Mouse (Mus musculus) CH12.LX (cell line): ENCODE measurements around the gene Phf11d. TPM values are rescaled to one million over a fixed set of nuclear protein-coding genes. Genes with fewer than 3 reads are reported as not detected.
"Not testable (repeated sequence)": the region's sequence is repeated elsewhere in the genome, so short reads cannot be mapped to it uniquely, and the experiment has no call there.

ENCODE experiments used
- DNase-seq: peaks from one replicate; pipeline ENCODE4 v3.0.0-alpha.2; 2013; ENCODE audit errors: extremely low read depth
- H3K27ac ChIP-seq: 2 replicates; pipeline ENCODE4 v1.5.1; 2012; ENCODE audit warnings: low read depth, mild to moderate bottlenecking, control low read depth, moderate library complexity; ENCODE audit not compliant: insufficient read depth
- H3K27me3 ChIP-seq: replicated peaks from 2 replicates; pipeline ENCODE3; 2012; ENCODE audit warnings: inconsistent platforms
- H3K36me3 ChIP-seq, 2 experiments: replicated peaks in 1 of 2; 2 replicates each; pipeline versions ENCODE3 to v1.6.1; 2012; ENCODE audit warnings: inconsistent platforms in 1 of 2, low read length in 1 of 2, mild to moderate bottlenecking in 1 of 2, mixed read lengths in 1 of 2, moderate library complexity in 1 of 2; ENCODE audit not compliant: control insufficient read depth in 1 of 2, insufficient read depth in 1 of 2
- H3K4me1 ChIP-seq, 2 experiments: 2 replicates each; pipeline ENCODE4 v1.6.1; 2012; ENCODE audit warnings: inconsistent platforms in 1 of 2, moderate library complexity in 1 of 2; ENCODE audit not compliant: insufficient read depth in 2 of 2, control insufficient read depth in 1 of 2
- H3K4me2 ChIP-seq: 2 replicates; pipeline ENCODE4 v1.6.1; 2012; ENCODE audit warnings: low read depth, mild to moderate bottlenecking, control low read depth; ENCODE audit not compliant: poor library complexity, insufficient read depth, severe bottlenecking
- H3K4me3 ChIP-seq, 3 experiments: fragments of 150-350 bp in 1 of 3; sonication (generic) in 1 of 3; replicated peaks in 1 of 3; 2 replicates each; pipeline versions ENCODE3 to v1.5.1; 2011 to 2012; ENCODE audit warnings: low read depth in 2 of 3, low read length in 2 of 3, mild to moderate bottlenecking in 2 of 3, moderate library complexity in 2 of 3, control low read depth in 1 of 3, improper control_type of control experiment in 1 of 3, inconsistent platforms in 1 of 3, mixed read lengths in 1 of 3; ENCODE audit not compliant: poor library complexity in 1 of 3
- H3K79me2 ChIP-seq: replicated peaks from 2 replicates; pipeline ENCODE4 v1.6.1; 2012; ENCODE audit warnings: mild to moderate bottlenecking, moderate library complexity; ENCODE audit not compliant: control insufficient read depth, poor library complexity, insufficient read depth, severe bottlenecking; ENCODE audit errors: extremely low read depth
- H3K9ac ChIP-seq: 2 replicates; pipeline ENCODE4 v1.6.1; 2012; ENCODE audit warnings: low read depth, mild to moderate bottlenecking, control low read depth, moderate library complexity; ENCODE audit not compliant: insufficient read depth
- H3K9me3 ChIP-seq: replicated peaks from 2 replicates; pipeline ENCODE3; 2012; ENCODE audit warnings: low read length, inconsistent platforms, mixed read lengths
- BHLHE40 ChIP-seq: IDR thresholded peaks from 2 replicates; pipeline ENCODE4 v1.6.1; 2011; ENCODE audit warnings: mild to moderate bottlenecking, low read depth, low read length, improper control_type of control experiment
- CHD1 ChIP-seq: IDR thresholded peaks from 2 replicates; pipeline ENCODE4 v1.6.1; 2012; ENCODE audit warnings: low read depth, low read length, improper control_type of control experiment, inconsistent platforms
- ELF1 ChIP-seq: IDR thresholded peaks from 2 replicates; pipeline ENCODE4 v1.6.1; 2014; ENCODE audit warnings: low read depth, mild to moderate bottlenecking, inconsistent platforms, low read length, improper control_type of control experiment
- EP300 ChIP-seq: IDR thresholded peaks from 2 replicates; pipeline ENCODE4 v1.6.1; 2011; ENCODE audit warnings: low read length, improper control_type of control experiment
- ETS1 ChIP-seq: conservative IDR thresholded peaks from 2 replicates; pipeline ENCODE4 v1.6.1; 2012; ENCODE audit warnings: low read depth, mild to moderate bottlenecking, inconsistent platforms, low read length, improper control_type of control experiment, moderate library complexity
- GABPA ChIP-seq: IDR thresholded peaks from 2 replicates; pipeline ENCODE4 v1.6.1; 2012; ENCODE audit warnings: low read depth, low read length, improper control_type of control experiment, inconsistent platforms; ENCODE audit not compliant: insufficient replicate concordance
- IRF4 ChIP-seq: IDR thresholded peaks from 2 replicates; pipeline ENCODE4 v1.6.1; 2014; ENCODE audit warnings: low read depth, mild to moderate bottlenecking, inconsistent platforms, low read length, improper control_type of control experiment
- JUN ChIP-seq: IDR thresholded peaks from 2 replicates; pipeline ENCODE4 v1.6.1; 2011; ENCODE audit warnings: low read depth, mild to moderate bottlenecking, low read length, improper control_type of control experiment, moderate library complexity; ENCODE audit not compliant: insufficient read depth
- JUND ChIP-seq: conservative IDR thresholded peaks from 2 replicates; pipeline ENCODE4 v1.6.1; 2011; ENCODE audit warnings: low read depth, low read length, improper control_type of control experiment
- KAT2A ChIP-seq: IDR thresholded peaks from 2 replicates; pipeline ENCODE4 v1.6.1; 2012; ENCODE audit warnings: low read length, improper control_type of control experiment, inconsistent platforms; ENCODE audit not compliant: insufficient replicate concordance
- MAFK ChIP-seq: IDR thresholded peaks from 2 replicates; pipeline ENCODE4 v1.6.1; 2011; ENCODE audit warnings: low read length, improper control_type of control experiment; ENCODE audit not compliant: insufficient replicate concordance
- MAZ ChIP-seq: IDR thresholded peaks from 2 replicates; pipeline ENCODE4 v1.6.1; 2012; ENCODE audit warnings: low read depth, mild to moderate bottlenecking, inconsistent platforms, low read length, improper control_type of control experiment, moderate library complexity
- MEF2A ChIP-seq: IDR thresholded peaks from 2 replicates; pipeline ENCODE4 v1.6.1; 2014; ENCODE audit warnings: low read depth, mild to moderate bottlenecking, inconsistent platforms, low read length, improper control_type of control experiment, borderline replicate concordance
- MYC ChIP-seq: IDR thresholded peaks from 2 replicates; pipeline ENCODE4 v1.6.1; 2011; ENCODE audit warnings: low read depth, mild to moderate bottlenecking, improper control_type of control experiment, low read length
- NELFE ChIP-seq: IDR thresholded peaks from 2 replicates; pipeline ENCODE4 v1.6.1; 2011; ENCODE audit warnings: low read depth, low read length, improper control_type of control experiment
- POLR2A ChIP-seq: IDR thresholded peaks from 2 replicates; pipeline ENCODE4 v1.6.1; 2011; ENCODE audit warnings: low read depth, mild to moderate bottlenecking, improper control_type of control experiment, low read length
- RCOR1 ChIP-seq: conservative IDR thresholded peaks from 2 replicates; pipeline ENCODE4 v1.6.1; 2012; ENCODE audit warnings: low read depth, mild to moderate bottlenecking, inconsistent platforms, low read length, improper control_type of control experiment
- SIN3A ChIP-seq: IDR thresholded peaks from 2 replicates; pipeline ENCODE4 v1.6.1; 2012; ENCODE audit warnings: low read length, improper control_type of control experiment, inconsistent platforms
- TBP ChIP-seq: conservative IDR thresholded peaks from 2 replicates; pipeline ENCODE4 v1.6.1; 2011; ENCODE audit warnings: low read depth, low read length, improper control_type of control experiment
- TCF12 ChIP-seq: IDR thresholded peaks from 2 replicates; pipeline ENCODE4 v1.6.1; 2014; ENCODE audit warnings: low read depth, mild to moderate bottlenecking, inconsistent platforms, low read length, improper control_type of control experiment
- ZKSCAN1 ChIP-seq: IDR thresholded peaks from 2 replicates; pipeline ENCODE4 v1.6.1; 2012; ENCODE audit warnings: low read depth, inconsistent platforms, low read length, improper control_type of control experiment, borderline replicate concordance
- dilution Hi-C: fragments of 300-500 bp; cut with MboI; formaldehyde crosslinking; loops from 2 replicates; pipeline ENCODE4 v1.14.3; 2020; ENCODE audit warnings: low sequenced_read_pairs; ENCODE audit not compliant: extremely low pct_unique_long_range_greater_than_20kb, extremely low pct_ligation_motif_present
- in situ Hi-C: fragments of 300-500 bp; cut with MboI; formaldehyde crosslinking; loops from 3 replicates; pipeline ENCODE4 v1.14.3; 2019; ENCODE audit warnings: low sequenced_read_pairs, low pct_ligation_motif_present, low pct_unique_long_range_greater_than_20kb, mixed read lengths
- polyA plus RNA-seq: library from polyadenylated mRNA; unstranded; fragments of >175 nt; gene quantifications from 2 replicates; pipeline ENCODE4 v1.2.1, GENCODE M21; 2012; ENCODE audit warnings: low read depth; ENCODE audit not compliant: insufficient read length
- total RNA-seq, 2 experiments: library from RNA; depleted of rRNA; stranded (reverse); fragments of 300-350 nt in 1 of 2; fragments of >200 nt in 1 of 2; gene quantifications; 2 replicates each; pipeline ENCODE4 v1.2.3; 2012 to 2014

The Phf11d gene
- total and polyA plus RNA-seq, 3 experiments = 2.4 to 21.7 (median 11.7) TPM

DNA sequence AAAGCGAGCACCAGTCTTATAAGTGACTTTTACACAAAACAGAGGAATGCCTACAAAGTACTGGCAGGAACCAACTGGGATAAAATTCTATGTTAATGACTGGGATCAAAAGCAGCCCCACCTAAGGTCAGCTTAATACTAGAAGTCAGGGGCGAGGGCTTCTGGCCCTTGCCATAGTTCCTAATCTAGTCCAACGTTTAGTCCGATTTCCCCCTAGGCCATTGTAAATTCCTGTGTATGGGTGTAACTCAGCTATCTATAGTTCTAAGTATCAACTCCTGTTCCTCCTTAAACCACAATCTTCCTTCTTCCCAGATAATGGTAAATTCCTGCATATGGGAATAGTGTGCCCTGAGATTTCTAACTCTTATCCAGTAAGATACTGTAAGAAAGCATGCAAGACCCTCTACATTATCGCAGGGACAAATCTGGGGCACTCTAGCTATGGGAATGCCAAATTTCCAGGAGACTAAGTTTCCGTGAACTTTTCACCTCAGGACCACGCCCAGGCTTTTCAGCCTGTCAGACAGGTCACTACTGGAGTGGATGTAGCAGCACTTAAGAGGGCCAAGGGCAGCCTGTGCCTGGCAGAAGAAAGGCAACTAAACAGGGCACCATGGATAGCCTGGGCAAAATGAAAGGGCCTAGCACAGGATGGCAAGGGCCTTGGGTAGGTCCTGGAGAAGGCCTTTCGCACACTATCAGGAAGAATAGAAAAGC lies 1.3 kb upstream of the Phf11d start:
- Histone ChIP-seq H3K79me2 (no peaks in the 10 kb centered on the region), H3K4me1 (peaks cover 4 to 21% of the 10 kb centered on the region in 2 experiments), H3K9me3 (peaks cover 3% of the 10 kb centered on the region), H3K27me3 (no peaks in the 10 kb centered on the region), H3K9ac (no peak overlapping the region), H3K4me3 (no peak overlapping the region), H3K36me3 (no peaks in the 10 kb centered on the region), H3K27ac (no peak overlapping the region), H3K4me2 (no peak overlapping the region)
- dilution Hi-C loops = no loop called here
- in situ Hi-C loops = no loop called here
- DNase-seq = no peak
- TF ChIP-seq MAZ (no peak), ZKSCAN1 (no peak), GABPA (no peak), CHD1 (no peak), RCOR1 (no peak), MYC (no peak), KAT2A (no peak), MAFK (no peak)

DNA sequence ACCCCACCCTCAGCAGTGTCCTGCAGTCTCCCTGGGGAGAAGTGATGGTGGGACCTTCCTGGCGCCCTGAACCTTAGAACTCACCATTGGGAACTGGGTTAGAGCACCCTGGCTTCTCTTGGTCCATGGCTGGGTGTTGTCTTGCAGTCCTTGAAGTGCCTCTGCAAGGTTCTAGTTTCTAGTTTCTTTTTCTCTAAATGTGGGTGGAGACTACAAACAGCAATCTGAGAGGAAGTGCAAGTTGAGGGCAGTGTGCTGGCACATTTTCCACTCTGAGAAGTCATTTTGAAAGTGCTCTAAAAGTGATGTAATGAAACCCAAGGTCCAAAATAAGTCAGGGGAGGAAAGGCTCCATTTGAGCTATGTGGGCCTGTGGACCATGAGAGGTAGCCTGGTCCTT lies 24.1 kb downstream of the Phf11d start, which contains the start of gene Phf11b:
TSS of gene Phf11b (minus strand) at position 163 of the 400 bp plus-strand sequence.
- dilution Hi-C loops, H3K27me3 ChIP-seq, H3K79me2 ChIP-seq, in situ Hi-C loops, H3K9me3 ChIP-seq, H3K36me3 ChIP-seq: not testable (repeated sequence)
- peak; percentile 77 for DNase-seq
- H3K9ac ChIP-seq = peak within 1 kb of the TSS; percentile 64
- peak within 1 kb of the TSS; percentile 83 for H3K4me2 ChIP-seq
- peak within 1 kb of the TSS; percentile 55 to 60 (median 57) for H3K4me3 ChIP-seq
- peak within 1 kb of the TSS; percentile 48 for H3K27ac ChIP-seq
- TF ChIP-seq NELFE (0 out of 2 replicates have a peak, but pooled peaks have one; percentile 38), IRF4 (peak; percentile 92), POLR2A (peak; percentile 62), MEF2A (peak; percentile 84), ELF1 (0 out of 2 replicates have a peak, but pooled peaks have one; percentile 51), ETS1 (peak; percentile 86), JUN (peak; percentile 76), EP300 (peak; percentile 85), TBP (peak; percentile 63; the same call in 1 of the 2 replicates), SIN3A (peak; percentile 60; the same call in 1 of the 2 replicates), JUND (peak; percentile 84), BHLHE40 (peak; percentile 65), TCF12 (peak; percentile 53; the same call in 1 of the 2 replicates)
- peaks cover 20 to 37% of the 10 kb centered on the region in 2 experiments for H3K4me1 ChIP-seq
